Mouse (Mus musculus) colon, adult 2 months (tissue): Measurements from ENCODE around the gene Ripk1. TPM values are rescaled to one million over a fixed set of nuclear protein-coding genes. Genes with fewer than 3 reads are reported as not detected.

Experiments used
- polyA plus RNA-seq: library from polyadenylated mRNA; depleted of rRNA; stranded (reverse); fragments of >200 nt; gene quantifications from 2 replicates; pipeline ENCODE4 v1.2.3, GENCODE M21; 2012; rRNA removed

Ripk1 gene
- polyA plus RNA-seq = 13.4 and 16.3 TPM in 2 replicates

GRCm38 (mm10) chr13:34002058-34003006 lies at the start of gene Ripk1, which contains the start of gene Serpinb6a:
Gene Ripk1 (plus strand): TSS chr13:34002363.
Gene Serpinb6a (minus strand): TSS chr13:34002794.

GRCm38 (mm10) chr13:33964206-33965046 lies 37.7 kb upstream of the Ripk1 start, which contains the start of gene Nqo2:
Gene Nqo2 (plus strand): TSS chr13:33964687.

DNA sequence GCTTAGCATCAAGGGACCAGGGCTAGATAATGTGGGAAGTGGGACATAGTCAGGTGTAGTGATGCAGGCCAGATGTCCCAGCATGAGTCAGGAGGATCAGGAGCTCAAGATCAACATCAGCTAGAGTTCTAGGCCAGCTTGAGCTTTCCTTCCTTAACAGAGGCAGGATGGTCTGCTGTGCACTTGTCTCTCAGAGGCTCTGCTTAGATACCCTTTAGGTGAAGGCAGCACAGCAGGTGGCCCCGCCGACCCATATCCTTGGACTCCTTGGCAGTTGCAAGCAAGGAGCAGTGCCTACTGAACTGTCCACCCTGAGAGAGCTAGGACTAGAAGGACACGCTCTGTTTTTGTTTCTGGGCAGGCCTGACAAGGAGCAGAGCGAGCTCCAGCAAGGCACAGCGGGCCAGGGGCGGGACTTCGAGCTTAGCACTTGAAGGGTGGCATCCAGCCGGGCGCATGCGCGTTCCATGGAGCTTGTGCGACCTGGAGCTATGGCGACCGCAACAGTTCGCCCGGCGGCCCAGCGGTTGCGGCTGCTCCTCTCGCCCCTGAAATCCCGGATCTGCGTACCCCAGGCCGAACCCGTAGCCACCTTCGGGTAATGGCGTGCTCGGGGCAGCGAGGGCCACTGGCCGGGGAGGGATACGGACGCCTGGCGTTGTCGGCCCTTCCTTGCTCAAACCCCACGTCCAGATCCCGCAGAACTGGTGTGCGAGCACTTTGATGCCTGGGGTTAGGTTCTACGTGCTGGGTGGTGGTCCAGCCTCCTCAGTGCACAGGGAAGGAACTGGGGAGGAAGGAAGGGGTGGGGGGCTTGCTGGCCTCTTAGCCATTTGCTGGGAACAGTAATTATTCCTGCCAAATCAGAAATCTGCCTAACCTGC lies 35.3 kb downstream of the Ripk1 start, which contains the start of gene Bphl:
Gene Bphl (plus strand): TSS at position 426 of the 884 bp plus-strand sequence.

GRCm38 (mm10) chr13:34077492-34078271 lies 75.5 kb downstream of the Ripk1 start, which contains the start of gene Tubb2a:
Gene Tubb2a (minus strand): TSS chr13:34078007.

Other genes starting within 250 kb of the Ripk1 start
- not detected in 2 replicates for gene Serpinb6e, start 159.0 kb upstream of the Ripk1 start, polyA plus RNA-seq
- gene Serpinb6c, start 96.7 kb upstream of the Ripk1 start, polyA plus RNA-seq = not detected in 2 replicates
- gene Nqo2, start 37.7 kb upstream of the Ripk1 start, polyA plus RNA-seq = 3.2 and 3.5 TPM in 2 replicates
- 106 and 112 TPM in 2 replicates for gene Serpinb6a, start 431 bp downstream of the Ripk1 start, polyA plus RNA-seq
- gene Bphl, start 35.2 kb downstream of the Ripk1 start, polyA plus RNA-seq = 23.1 and 28.2 TPM in 2 replicates
- gene Tubb2a, start 75.6 kb downstream of the Ripk1 start, polyA plus RNA-seq = 149 and 178 TPM in 2 replicates
- 16.3 and 19.8 TPM in 2 replicates for gene Tubb2b, start 128.1 kb downstream of the Ripk1 start, polyA plus RNA-seq
- gene Psmg4, start 160.6 kb downstream of the Ripk1 start, polyA plus RNA-seq = 75.9 and 131 TPM in 2 replicates